Mouse (Mus musculus) left cerebral cortex, adult 2 months (tissue): Measurements from ENCODE around the gene Ptk6. TPM values are rescaled to one million over a fixed set of nuclear protein-coding genes. Genes with fewer than 3 reads are reported as not detected.

ENCODE experiments used
- DNase-seq, 2 experiments: peaks; one replicate each; pipeline ENCODE4 v3.0.0; 2021 to 2022; ENCODE audit warnings: low spot score in 2 of 2, mixed read lengths in 1 of 2; ENCODE audit errors: extremely low spot score in 1 of 2
- H3K27ac ChIP-seq: fragments of 200-600 bp; 2 replicates; pipeline ENCODE4 v1.8.1; 2022
- H3K4me3 ChIP-seq: fragments of 200-600 bp; 2 replicates; pipeline ENCODE4 v1.8.1; 2022
- CTCF ChIP-seq: fragments of 200-600 bp; IDR thresholded peaks from 2 replicates; pipeline ENCODE4 v1.8.1; 2022; ENCODE audit warnings: antibody characterized with exemption, mild to moderate bottlenecking, moderate library complexity
- intact Hi-C: fragments of 180-260 bp; cut with DNase I; formaldehyde crosslinking; loops from one replicate; pipeline ENCODE4 v1.15.1; 2025
- total RNA-seq, 2 experiments: library from RNA; stranded (reverse); gene quantifications; 2 replicates each; pipeline ENCODE4 v1.2.3; 2021

Gene Ptk6
- total RNA-seq, 2 experiments from 2014 or later: 0.11 TPM; not detected in 1

GRCm38 (mm10) chr2:181187121-181188000 is 15.2 kb downstream of the Ptk6 start, which contains the start of gene Ppdpf:
TSS of gene Ppdpf (plus strand) at chr2:181187247.
- peak within 1 kb of the TSS; percentile 60 for H3K4me3 ChIP-seq
- intact Hi-C loops: loop anchor here (1.0 to 5.0 kb wide), 5 partner anchors 31 to 410 kb away; partner anchors contain the start of genes Eef1a2, Rtel1 and Samd10
- peak within 1 kb of the TSS; percentile 96 for H3K27ac ChIP-seq
- DNase-seq: peak; percentile 90 to 92
- TF ChIP-seq CTCF: peak; percentile 21

- peak overlapping the region; percentile 60 for H3K4me3 ChIP-seq
- intact Hi-C loops: loop anchor here (1.0 to 5.0 kb wide), 6 partner anchors 30 to 411 kb away; partner anchors contain the start of genes Eef1a2, Rtel1 and Samd10
- H3K27ac ChIP-seq: peak overlapping the region; percentile 96
- peak; percentile 86 for DNase-seq
- TF ChIP-seq CTCF: peak; percentile 99
Observed at GRCm38 (mm10) chr2:181186635-181187034, 16.0 kb downstream of the Ptk6 start.

GRCm38 (mm10) chr2:181180898-181181297 is 21.7 kb downstream of the Ptk6 start:
- intact Hi-C loops: no loop called here
- DNase-seq: no peak
- no peak for TF ChIP-seq CTCF
- no peak overlapping the region for H3K4me3 ChIP-seq
- H3K27ac ChIP-seq: no peak overlapping the region; the same call in 1 of the 2 replicates

- TF ChIP-seq CTCF: no peak
- no peak for DNase-seq
- intact Hi-C loops: no loop called here
- no peak overlapping the region for H3K27ac ChIP-seq
- H3K4me3 ChIP-seq: no peak overlapping the region
Observed at GRCm38 (mm10) chr2:181178471-181178870, 24.1 kb downstream of the Ptk6 start.

DNA sequence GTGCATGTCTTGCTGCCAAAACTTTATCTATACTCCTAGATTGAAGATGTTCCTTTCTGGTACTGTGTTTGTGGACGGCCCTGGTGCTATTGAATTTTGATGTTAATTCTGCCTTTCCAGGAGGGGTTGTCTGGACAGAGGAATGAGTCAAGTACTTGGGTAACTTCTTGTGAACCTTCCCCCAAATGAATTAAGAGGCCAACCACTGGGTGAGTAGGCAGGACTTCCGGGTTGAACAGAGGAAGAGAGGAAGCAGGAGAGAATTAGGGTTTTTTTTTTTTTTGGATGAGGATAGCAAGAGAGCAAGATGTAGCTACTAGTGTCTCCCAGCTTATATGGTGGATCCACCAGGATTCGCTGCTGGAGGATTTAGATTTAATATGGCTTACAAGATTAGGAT is 24.6 kb downstream of the Ptk6 start:
- intact Hi-C loops: no loop called here
- no peak overlapping the region for H3K27ac ChIP-seq
- no peak overlapping the region for H3K4me3 ChIP-seq
- no peak for DNase-seq
- no peak for TF ChIP-seq CTCF

- intact Hi-C loops: loop anchor here (2.0 kb wide), 1 partner anchor 18 kb away; the partner anchor contains the start of gene Eef1a2
- no peak for DNase-seq
- no peak overlapping the region for H3K4me3 ChIP-seq
- TF ChIP-seq CTCF: no peak
- peak overlapping the region; percentile 19; the same call in 1 of the 2 replicates for H3K27ac ChIP-seq
Observed at GRCm38 (mm10) chr2:181174646-181175045, 27.9 kb downstream of the Ptk6 start.

DNA sequence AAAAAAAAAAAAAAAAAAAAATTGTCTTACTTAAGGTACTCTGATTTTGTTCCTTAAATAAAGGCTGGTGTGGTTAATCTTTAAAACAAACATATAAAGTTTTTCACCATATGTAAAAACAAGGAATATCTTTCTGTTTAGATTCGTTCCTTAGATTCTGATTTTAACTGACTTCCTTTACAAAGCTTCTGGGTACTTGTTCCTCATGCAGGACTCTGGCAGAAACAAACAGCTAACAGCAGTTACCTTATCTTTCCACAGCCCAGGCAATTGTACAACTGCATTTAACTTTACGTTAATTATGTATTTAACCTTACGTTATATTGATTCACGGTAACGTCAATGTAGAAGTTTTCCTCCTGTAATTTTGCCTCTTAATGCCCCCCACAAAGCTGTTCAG is 36.1 kb downstream of the Ptk6 start:
- H3K4me3 ChIP-seq: no peak overlapping the region
- no peak for TF ChIP-seq CTCF
- no peak overlapping the region for H3K27ac ChIP-seq
- intact Hi-C loops: no loop called here
- no peak for DNase-seq

GRCm38 (mm10) chr2:181160821-181161220 is 41.8 kb downstream of the Ptk6 start:
- DNase-seq: no peak
- intact Hi-C loops: no loop called here
- TF ChIP-seq CTCF: no peak; the same call in none of the 2 replicates
- Histone ChIP-seq H3K4me3 (no peak overlapping the region), H3K27ac (no peak overlapping the region)

GRCm38 (mm10) chr2:181159771-181160170 is 42.8 kb downstream of the Ptk6 start:
- peak overlapping the region; percentile 13; the same call in 1 of the 2 replicates for H3K4me3 ChIP-seq
- TF ChIP-seq CTCF: no peak
- intact Hi-C loops: no loop called here
- DNase-seq: peak; percentile 58 to 78
- H3K27ac ChIP-seq: peak overlapping the region; percentile 99

DNA sequence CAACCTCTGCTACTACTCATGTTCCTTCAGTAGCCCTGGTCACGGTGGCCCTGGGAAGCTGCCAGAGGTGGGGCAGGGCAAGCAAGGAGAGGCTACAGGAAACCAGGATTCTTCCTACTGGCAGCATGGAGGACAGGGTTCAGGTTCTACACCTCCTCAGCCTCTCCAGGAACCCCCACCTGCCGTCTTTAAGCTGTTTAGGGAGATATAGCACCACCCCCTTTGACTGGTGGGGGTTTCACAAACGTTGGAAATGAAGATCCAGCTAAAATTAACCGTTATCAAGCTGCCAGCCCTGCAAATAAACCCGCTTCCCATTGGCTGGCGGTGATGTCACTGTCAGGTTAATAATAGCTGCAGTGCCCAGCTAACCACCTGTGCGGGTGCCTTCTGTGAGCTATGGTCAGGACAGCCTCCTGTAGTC is 43.5 kb downstream of the Ptk6 start:
- Histone ChIP-seq H3K4me3 (no peak overlapping the region; the same call in 1 of the 2 replicates), H3K27ac (peak overlapping the region; percentile 99)
- TF ChIP-seq CTCF: no peak
- peak; percentile 66 to 74 for DNase-seq
- intact Hi-C loops: no loop called here

GRCm38 (mm10) chr2:181158471-181158870 is 44.1 kb downstream of the Ptk6 start:
- no peak for TF ChIP-seq CTCF
- Histone ChIP-seq H3K27ac (peak overlapping the region; percentile 99), H3K4me3 (no peak overlapping the region)
- intact Hi-C loops: no loop called here
- no peak for DNase-seq

DNA sequence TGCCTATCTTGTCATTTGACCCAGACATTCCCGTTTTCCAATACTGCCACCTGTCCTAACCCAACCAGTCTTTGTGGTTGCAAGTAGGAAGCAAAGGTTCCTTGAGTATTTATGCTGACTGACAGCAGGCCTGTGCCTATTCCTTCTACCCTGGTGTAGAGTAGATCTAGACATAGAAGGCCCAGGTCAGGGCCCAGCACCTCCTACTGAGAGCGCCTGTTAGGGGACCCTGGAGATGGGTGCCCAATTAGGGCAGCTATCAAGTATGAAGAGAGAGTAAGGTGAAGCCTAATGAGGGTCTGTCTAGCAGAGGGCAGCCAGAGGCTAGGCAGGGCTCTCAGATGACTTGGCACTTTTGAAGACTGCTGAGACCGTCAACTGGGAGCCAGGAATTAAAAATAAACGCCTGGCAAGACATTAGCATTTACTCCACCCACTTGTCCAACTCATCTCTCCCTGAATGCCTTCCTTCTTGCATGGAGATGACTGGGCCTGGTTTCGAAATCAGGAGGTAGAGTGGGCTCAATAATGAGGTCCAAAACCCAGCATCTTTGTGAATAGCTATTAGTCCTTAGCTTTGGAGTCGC is 44.8 kb downstream of the Ptk6 start:
- no peak overlapping the region; the same call in 1 of the 2 replicates for H3K4me3 ChIP-seq
- peak overlapping the region; percentile 99 for H3K27ac ChIP-seq
- TF ChIP-seq CTCF: no peak
- intact Hi-C loops: loop anchor here (2.0 kb wide), 2 partner anchors 17 to 29 kb away; partner anchors contain the start of gene Ppdpf
- DNase-seq: no peak
